Mouse (Mus musculus) testis, adult 2 months (tissue): ENCODE measurements around the gene Mri1.

Experiments used
- CTCF ChIP-seq: fragments of 200-500 bp; IDR thresholded peaks from 2 replicates; pipeline ENCODE4 v1.5.1; 2012; ENCODE audit warnings: low read depth, mild to moderate bottlenecking, inconsistent platforms, low read length, moderate library complexity; ENCODE audit not compliant: control insufficient read depth, insufficient read depth, insufficient replicate concordance
- POLR2A ChIP-seq: fragments of 200-500 bp; IDR thresholded peaks from 2 replicates; pipeline ENCODE4 v1.6.1; 2012; ENCODE audit warnings: low read depth, mild to moderate bottlenecking, inconsistent platforms, low read length, moderate library complexity; ENCODE audit not compliant: control insufficient read depth

DNA sequence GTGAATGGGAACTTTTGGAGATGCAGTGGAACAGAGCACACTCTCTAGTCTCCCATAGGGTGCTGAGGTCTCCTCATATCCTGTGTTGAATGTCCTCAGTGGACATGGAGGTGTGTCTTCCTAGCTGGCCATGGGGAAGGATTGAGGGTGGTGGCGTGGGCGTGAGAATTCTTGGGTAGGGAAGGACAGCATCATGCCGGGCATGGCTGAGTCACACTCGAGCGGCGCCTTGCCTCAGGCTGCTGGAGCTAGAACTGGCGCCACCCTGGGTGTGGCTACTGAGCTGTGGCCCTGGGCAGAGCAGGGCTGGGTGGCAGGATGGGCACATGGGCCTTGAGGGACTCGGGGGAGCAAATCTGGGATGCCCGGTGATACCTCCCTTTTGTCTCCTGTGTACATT lies 54.7 kb downstream of the Mri1 start:
- TF ChIP-seq CTCF (no peak), POLR2A (no peak)
